Mouse (Mus musculus): Measurements from ENCODE around the gene Ctse.
"Not testable (repeated sequence)": the region's sequence is repeated elsewhere in the genome, so short reads cannot be mapped to it uniquely, and the experiment has no call there.

Gene Ctse

DNA sequence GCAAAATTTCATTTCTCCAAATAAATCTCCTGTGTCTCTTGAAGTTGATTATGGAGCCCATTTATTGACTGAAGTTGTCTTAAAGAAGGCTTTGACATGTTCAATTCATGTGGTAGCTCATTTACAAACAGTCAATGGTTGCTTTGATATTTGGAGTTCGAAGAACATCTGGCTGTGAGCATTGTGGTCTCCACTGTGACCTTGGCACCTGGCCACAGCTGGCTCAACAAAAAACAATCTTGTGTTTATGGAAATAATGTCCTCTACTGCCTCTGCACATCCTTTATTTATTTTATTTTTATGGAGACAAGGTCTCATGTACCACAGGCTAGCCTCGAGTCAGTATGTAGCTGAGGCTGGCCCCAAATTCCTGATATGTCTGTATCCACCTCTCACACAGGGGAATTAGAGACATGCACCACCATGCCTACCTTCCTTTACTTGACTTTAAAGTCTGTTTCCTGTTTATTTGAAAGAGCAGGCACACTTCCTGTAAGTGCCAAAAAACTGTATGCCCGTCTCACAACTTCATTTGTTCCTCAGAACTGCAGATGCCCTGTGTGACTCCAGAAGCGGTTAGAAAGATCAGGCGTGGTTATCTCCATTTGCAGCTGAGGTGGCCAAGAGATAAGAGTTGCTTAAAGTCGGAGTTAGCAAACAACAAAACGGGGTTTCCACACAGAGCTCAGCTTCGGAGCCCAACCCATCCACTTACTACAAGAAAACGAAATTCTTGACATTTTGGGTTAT is at the start of gene Ctse:
Ctse (plus strand) TSS at position 516 of the 750 bp plus-strand sequence.
- no peak for DNase-seq

DNA sequence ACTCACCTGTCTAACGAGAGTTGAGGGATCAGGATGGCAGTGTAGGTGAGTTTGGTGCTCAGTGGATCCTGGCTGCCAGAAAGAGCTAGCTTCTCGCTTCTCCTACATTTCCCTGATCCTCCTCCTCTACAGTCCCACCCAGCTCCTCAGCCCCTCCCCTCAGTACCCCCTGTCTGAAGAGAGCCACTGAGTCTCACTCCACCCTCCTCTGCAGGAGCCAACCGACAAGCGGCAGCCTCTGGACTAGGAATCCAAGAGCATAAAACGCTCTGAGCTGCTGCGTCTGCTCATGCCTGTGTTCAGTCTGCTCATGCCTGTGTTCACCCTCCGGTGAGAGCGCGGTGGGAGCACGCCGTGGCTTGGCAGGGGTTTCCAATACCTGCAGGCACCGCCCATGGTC is 39.2 kb upstream of the Ctse start, which contains the start of gene Avpr1b:
Avpr1b (plus strand) TSS at position 335 of the 400 bp plus-strand sequence.
- peak; percentile 13 for DNase-seq

DNA sequence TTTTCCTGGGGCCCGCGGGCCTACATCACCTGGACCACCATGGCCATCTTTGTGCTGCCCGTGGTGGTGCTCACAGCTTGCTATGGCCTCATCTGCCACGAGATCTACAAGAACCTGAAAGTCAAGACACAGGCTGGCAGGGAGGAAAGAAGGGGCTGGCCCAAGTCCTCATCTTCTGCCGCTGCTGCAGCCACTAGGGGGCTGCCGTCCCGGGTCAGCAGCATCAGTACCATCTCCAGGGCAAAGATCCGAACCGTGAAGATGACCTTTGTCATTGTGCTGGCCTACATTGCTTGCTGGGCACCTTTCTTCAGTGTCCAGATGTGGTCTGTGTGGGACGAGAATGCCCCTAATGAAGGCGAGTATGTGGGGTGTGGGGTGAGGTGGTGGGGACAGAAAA is 37.8 kb upstream of the Ctse start:
- peak; percentile 16 for DNase-seq

GRCm38 (mm10) chr1:131606719-131607118 is 31.4 kb upstream of the Ctse start:
- DNase-seq: no peak

- DNase-seq: no peak
Measured at GRCm38 (mm10) chr1:131612556-131613155, 25.4 kb upstream of the Ctse start.

DNA sequence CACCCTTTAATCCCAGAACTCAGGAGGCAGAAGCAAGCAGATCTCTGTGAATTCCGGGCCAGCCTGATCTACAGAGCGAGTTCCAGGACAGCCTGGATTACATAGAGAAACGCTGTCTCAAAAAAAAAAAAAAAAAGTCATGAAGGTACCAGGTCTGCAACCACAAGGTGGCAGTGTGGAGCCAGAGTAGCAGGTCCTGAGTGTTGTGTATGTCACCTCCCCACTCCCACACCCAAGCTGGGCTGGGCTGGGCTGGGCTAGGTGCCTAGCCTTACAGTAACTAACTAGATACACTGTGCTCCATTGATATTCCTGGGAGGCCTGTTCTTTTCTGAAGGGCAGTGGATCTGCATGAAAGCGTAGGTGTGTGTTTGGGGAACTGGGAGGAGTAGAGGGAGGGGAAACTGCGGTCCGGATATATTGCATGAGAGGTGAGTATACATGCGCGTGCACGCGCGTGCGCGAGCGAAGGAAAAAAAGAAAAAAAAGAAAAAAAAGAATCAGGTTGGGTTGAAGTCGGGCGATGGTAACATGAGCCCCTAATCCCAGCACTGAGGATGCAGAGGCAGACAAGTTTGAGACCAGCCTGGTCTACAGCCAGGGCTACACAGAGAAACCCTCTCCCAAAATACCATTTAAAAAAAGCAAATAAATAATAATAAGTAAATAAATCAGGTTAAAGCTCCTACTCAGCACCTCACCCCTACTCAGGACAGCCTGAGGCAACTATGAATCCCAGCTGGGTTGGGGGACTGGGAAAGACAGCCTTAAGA is 24.6 kb upstream of the Ctse start:
- peak; percentile 83 for DNase-seq

DNA sequence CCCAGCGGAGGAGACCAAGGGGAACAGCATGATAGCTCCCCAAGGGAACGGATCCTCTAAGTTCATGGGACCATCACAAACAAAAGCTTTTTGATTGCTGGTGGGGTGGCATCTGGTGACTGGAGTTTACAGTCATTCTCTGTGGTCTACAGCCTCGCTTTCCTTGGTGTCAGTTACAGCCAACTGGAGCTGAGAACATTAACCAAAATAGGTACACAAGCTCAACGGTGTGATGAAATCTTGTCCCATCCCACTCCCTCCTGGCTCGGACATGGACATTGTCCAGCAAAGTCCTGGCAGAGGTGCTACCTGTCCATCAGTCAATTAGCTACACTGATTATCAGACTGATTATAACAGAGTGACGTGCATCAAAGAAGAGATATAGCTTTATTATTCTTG is 23.5 kb upstream of the Ctse start:
- no peak for DNase-seq

DNA sequence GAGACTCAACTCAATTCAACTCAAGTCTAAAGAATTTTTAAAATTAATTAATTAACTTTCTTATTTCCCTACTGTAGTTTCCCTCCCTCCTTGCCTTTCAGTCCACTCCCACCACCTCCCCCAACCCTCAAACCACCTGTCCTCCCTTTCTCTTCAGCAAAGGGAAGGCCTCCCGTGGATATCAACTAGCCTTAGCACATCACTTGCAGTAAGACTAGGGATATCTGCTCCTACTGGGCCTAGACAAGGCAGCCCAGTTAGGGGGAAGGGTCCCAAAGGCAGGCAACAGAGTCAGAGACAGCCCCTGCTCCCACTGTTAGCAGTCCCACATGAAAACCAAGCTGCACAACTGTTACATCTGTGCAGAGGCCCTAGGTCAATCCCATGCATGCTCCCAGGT is 22.0 kb upstream of the Ctse start:
- no peak for DNase-seq

DNA sequence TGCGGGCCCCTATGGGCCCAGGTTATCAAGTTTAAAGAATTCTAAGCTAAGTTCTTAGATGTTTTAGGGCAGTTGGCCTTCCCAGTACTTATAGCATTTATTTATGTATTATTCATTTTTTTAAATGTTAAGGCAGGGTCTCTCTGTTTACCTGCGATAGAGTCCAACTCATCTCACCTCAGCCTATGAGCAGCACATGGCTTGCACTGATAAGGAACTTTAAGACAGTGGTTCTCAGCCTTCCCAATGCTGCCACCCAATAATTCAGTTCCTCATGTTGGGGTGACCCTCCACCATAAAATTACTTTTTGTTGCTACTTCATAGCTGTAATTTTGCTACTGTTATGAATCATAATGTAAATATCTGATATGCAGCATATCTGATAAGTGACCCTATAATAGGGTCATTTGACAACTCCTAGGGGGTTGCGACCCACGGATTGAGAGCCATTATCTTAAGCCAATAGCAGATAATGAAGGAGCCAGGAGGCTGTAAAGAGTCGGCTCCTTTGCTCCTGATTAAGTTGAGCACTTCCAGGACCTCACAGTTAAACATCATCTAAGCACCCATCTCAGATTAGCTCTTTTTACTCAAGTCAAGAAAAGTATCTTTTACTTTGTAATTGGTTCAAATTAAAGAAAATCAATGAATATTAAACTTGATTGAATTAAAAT is 21.4 kb upstream of the Ctse start:
- DNase-seq: no peak

- DNase-seq: no peak
Measured at GRCm38 (mm10) chr1:131618576-131618975, 19.5 kb upstream of the Ctse start.

GRCm38 (mm10) chr1:131619348-131619747 is 18.8 kb upstream of the Ctse start:
- DNase-seq: no peak

GRCm38 (mm10) chr1:131623644-131624043 is 14.5 kb upstream of the Ctse start:
- no peak for DNase-seq

- DNase-seq: no peak
Measured at GRCm38 (mm10) chr1:131624175-131624835, 13.8 kb upstream of the Ctse start.

GRCm38 (mm10) chr1:131626200-131626599 is 11.9 kb upstream of the Ctse start:
- no peak for DNase-seq

- DNase-seq: not testable (repeated sequence)
Measured at GRCm38 (mm10) chr1:131632216-131632615, 5.9 kb upstream of the Ctse start.

- DNase-seq: no peak
Measured at GRCm38 (mm10) chr1:131634495-131634894, 3.6 kb upstream of the Ctse start.

- DNase-seq: no peak
Measured at GRCm38 (mm10) chr1:131638541-131639421, 675 bp downstream of the Ctse start.

DNA sequence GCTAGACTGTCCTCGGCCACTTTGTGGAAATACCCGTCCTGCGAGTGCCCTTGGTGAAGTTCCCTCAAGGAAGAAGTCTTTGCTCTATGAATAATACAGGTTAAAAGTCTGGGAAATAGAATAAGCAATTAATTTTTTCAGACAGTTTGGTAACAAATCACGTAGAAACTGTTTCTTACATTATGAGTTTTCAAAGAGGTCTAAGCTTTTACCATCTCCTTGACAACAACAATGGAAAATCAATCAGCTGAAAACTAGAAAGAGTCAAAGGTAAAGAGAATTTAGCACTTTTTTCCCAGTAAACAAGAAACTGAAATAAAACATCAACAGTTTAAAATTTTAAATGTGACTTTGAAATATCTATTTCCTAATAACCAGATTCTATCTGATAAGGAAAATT is 2.0 kb downstream of the Ctse start:
- no peak for DNase-seq

- no peak for DNase-seq
Measured at GRCm38 (mm10) chr1:131641565-131641964, 3.5 kb downstream of the Ctse start.

- DNase-seq: no peak
Measured at GRCm38 (mm10) chr1:131642251-131642650, 4.1 kb downstream of the Ctse start.

DNA sequence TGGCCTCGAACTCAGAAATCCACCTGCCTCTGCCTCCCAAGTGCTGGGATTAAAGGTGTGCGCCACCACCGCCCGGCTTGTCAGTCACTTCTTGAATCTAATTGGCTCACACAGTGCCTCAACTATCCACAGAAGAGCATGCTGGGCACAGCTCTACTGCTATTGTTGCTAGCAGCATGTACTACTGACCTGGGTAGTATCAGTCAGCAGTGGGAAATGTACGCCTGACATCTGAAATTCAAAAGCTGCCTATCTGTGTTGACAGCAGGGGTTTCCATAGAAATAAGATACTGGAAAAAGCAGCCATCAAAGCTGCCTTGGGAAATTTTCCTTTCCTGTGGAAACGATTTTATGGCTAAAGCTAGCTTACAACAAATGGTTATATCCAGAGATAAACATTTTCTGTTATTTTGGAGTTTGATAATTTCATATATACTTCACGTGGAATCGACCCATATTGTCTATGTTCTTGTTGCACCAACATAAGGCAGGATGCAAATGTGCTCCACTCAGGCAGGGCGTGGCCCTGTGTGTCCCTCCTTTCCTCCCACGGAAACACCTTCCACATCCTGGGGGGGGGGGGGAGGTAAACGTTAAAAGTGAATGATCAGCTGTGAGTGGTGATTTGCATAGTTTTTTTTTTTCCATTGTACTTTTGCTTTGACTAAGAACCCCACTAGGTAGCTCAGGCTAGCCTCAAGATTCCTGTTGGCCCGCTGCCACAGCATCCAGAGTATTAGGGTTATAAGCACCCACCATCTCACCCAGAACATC is 14.8 kb downstream of the Ctse start:
- no peak for DNase-seq
